Mouse (Mus musculus): ENCODE measurements at regions not wholly inside any gene's neighbourhood (a gene's known extent, or its start where the extent isn't known, plus 50 kb on each side); places are given as distances from the start of the nearest gene placed in this dataset.

DNA sequence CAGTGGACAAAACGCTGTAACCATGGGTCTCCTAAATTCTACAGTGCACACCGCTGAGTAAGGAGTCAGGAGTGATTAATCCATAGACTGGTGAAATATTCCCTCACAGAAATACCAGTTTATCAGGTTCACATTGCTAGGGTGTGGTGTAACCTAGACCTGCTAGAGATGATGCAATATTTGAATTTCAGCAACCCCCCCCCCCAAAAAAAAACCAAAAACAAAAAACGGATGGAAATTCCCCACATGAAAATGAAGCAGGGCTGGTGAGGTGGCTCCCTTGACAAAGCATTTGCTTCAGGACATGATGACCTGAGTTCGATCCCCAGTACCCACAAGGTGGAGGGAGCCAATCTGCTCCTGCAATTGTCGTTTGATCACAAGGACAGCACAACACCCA, 82.7 kb upstream of the Pik3cg start:
- Histone ChIP-seq H3K36me3 (ENCODE audit: control insufficient read depth, insufficient read depth) (no peaks in the 10 kb centered on the region), H3K9ac (ENCODE audit: low read depth, low read length) (no peak overlapping the region), H3K27ac (ENCODE audit: low read depth, low read length) (no peak overlapping the region), H3K4me1 (replicated peaks; ENCODE audit: control insufficient read depth, insufficient read depth, low read length) (no peaks in the 10 kb centered on the region), H3K9me3 (ENCODE audit: control insufficient read depth) (no peaks in the 10 kb centered on the region), H3K27me3 (replicated peaks; ENCODE audit: control insufficient read depth, insufficient read depth, low read length) (no peaks in the 10 kb centered on the region), H3K4me3 (ENCODE audit: low read depth, low read length) (no peak overlapping the region), H3K4me2 (replicated peaks; ENCODE audit: low read depth) (no peak overlapping the region)
- ATAC-seq, result no peak
- 61% methylated on average over 5 of the region's 5 CpGs for WGBS
- no peak for TF ChIP-seq CTCF (IDR thresholded peaks at IDR 0.05; ENCODE audit: low read depth)

DNA sequence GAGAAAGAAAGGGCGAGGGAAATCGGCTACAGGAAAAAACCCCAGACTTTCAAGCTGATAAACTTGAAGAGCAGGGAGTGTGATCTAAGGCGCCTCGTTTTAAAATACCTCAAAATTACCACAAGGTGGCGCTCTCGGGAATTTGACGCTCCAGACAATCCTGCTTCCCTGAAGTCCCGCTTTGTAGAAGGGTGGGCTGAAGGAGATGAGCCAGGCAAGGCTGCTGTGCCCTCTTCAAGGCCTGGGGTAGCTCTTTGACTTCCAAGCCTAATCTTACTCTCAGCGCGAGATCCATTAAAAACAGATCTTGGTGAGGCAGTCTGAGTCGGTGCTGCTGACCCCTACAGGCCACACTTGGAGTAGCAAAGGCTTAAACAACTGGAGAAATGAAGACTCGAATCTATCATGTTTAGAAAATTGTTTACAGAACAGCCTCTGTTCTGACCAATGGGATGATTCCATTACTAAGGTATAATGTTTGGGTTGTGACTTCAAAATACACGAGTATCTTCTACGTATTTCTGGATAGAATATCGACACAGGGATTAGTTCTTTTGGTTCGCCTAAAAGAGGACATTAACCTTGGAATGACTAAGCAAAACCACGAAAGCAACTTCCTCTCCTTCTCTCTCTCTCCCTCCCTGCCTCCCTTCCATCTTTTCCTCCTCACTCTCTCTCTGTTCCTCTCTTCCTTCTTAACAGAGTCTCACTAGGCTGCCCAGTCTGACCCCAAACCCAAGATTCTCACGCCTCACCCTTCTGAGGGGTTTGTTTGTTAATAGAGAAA, 83.7 kb upstream of the Pik3cg start:
- ATAC-seq, result peak; percentile 76
- Histone ChIP-seq H3K27ac (ENCODE audit: low read depth, low read length) (no peak overlapping the region; the same call in 1 of the 2 replicates), H3K4me3 (ENCODE audit: low read depth, low read length) (peak overlapping the region; percentile 36), H3K9me3 (ENCODE audit: control insufficient read depth) (no peaks in the 10 kb centered on the region), H3K9ac (ENCODE audit: low read depth, low read length) (0 out of 2 replicates have a peak overlapping the region, but pooled peaks have one; percentile 38), H3K36me3 (ENCODE audit: control insufficient read depth, insufficient read depth) (no peaks in the 10 kb centered on the region), H3K27me3 (replicated peaks; ENCODE audit: control insufficient read depth, insufficient read depth, low read length) (no peaks in the 10 kb centered on the region), H3K4me1 (replicated peaks; ENCODE audit: control insufficient read depth, insufficient read depth, low read length) (no peaks in the 10 kb centered on the region), H3K4me2 (replicated peaks; ENCODE audit: low read depth) (peak overlapping the region; percentile 71)
- WGBS, result 21% methylated on average over 18 of the region's 18 CpGs
- peak; percentile 92 for TF ChIP-seq CTCF (IDR thresholded peaks at IDR 0.05; ENCODE audit: low read depth)

- peak; percentile 40; the same call in 1 of the 2 replicates for ATAC-seq
- 65% methylated on average over 5 of the region's 5 CpGs for WGBS
Measured at GRCm38 (mm10) chr12:32292749-32293128, 84.3 kb upstream of the Pik3cg start.

DNA sequence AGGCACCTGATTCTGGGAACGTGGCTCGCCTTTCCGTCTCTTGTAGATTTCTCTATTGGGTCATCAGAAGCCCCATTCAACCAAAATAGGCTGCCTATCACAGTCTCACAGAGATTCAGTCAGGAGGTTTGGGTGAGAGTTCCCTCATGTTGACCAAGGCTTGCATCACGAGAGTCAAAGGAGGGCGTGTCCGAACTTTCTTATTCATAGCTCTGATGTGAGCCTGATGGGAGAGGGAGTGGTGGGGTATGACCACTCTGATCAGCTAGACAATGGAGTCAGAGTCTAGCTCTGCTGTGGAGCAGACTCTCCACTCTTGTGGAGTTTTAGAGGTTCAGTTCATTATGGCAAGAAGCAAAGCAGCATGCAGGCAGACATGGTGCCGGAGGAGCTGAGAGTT, 81.1 kb upstream of the Ccdc71l start:
- no peaks in the 10 kb centered on the region for H3K36me3 ChIP-seq (ENCODE audit: control insufficient read depth, insufficient read depth)
- no peaks in the 10 kb centered on the region for H3K4me1 ChIP-seq (replicated peaks; ENCODE audit: control insufficient read depth, insufficient read depth, low read length)
- WGBS, result 86% methylated on average over 7 of the region's 7 CpGs
- H3K9ac ChIP-seq (ENCODE audit: low read depth, low read length), result no peak overlapping the region
- no peak for ATAC-seq
- H3K4me2 ChIP-seq (replicated peaks; ENCODE audit: low read depth), result no peak overlapping the region
- H3K9me3 ChIP-seq (ENCODE audit: control insufficient read depth), result no peaks in the 10 kb centered on the region
- H3K27me3 ChIP-seq (replicated peaks; ENCODE audit: control insufficient read depth, insufficient read depth, low read length), result no peaks in the 10 kb centered on the region
- TF ChIP-seq CTCF (IDR thresholded peaks at IDR 0.05; ENCODE audit: low read depth), result no peak
- H3K27ac ChIP-seq (ENCODE audit: low read depth, low read length), result no peak overlapping the region
- H3K4me3 ChIP-seq (ENCODE audit: low read depth, low read length), result no peak overlapping the region

More at GRCm38 (mm10) chr12:32292749-32293128, 84.3 kb upstream of the Pik3cg start:
- no peaks in the 10 kb centered on the region for H3K9me3 ChIP-seq (ENCODE audit: control insufficient read depth)
- no peak overlapping the region; the same call in 1 of the 2 replicates for H3K27ac ChIP-seq (ENCODE audit: low read depth, low read length)
- no peaks in the 10 kb centered on the region for H3K27me3 ChIP-seq (replicated peaks; ENCODE audit: control insufficient read depth, insufficient read depth, low read length)
- peak overlapping the region; percentile 71 for H3K4me2 ChIP-seq (replicated peaks; ENCODE audit: low read depth)
- no peak overlapping the region for H3K9ac ChIP-seq (ENCODE audit: low read depth, low read length)
- no peak overlapping the region for H3K4me3 ChIP-seq (ENCODE audit: low read depth, low read length)
- TF ChIP-seq CTCF (IDR thresholded peaks at IDR 0.05; ENCODE audit: low read depth), result peak; percentile 53
- no peaks in the 10 kb centered on the region for H3K36me3 ChIP-seq (ENCODE audit: control insufficient read depth, insufficient read depth)
- H3K4me1 ChIP-seq (replicated peaks; ENCODE audit: control insufficient read depth, insufficient read depth, low read length), result no peaks in the 10 kb centered on the region

GRCm38 (mm10) chr12:32299714-32300113, 78.8 kb upstream of the Ccdc71l start:
- no peaks in the 10 kb centered on the region for H3K9me3 ChIP-seq (ENCODE audit: control insufficient read depth)
- no peak overlapping the region for H3K4me3 ChIP-seq (ENCODE audit: low read depth, low read length)
- H3K27me3 ChIP-seq (replicated peaks; ENCODE audit: control insufficient read depth, insufficient read depth, low read length), result no peaks in the 10 kb centered on the region
- WGBS, result 51% methylated on average over 2 of the region's 2 CpGs
- H3K4me2 ChIP-seq (replicated peaks; ENCODE audit: low read depth), result no peak overlapping the region
- H3K9ac ChIP-seq (ENCODE audit: low read depth, low read length), result no peak overlapping the region
- peak; percentile 78 for ATAC-seq
- peak; percentile 66 for TF ChIP-seq CTCF (IDR thresholded peaks at IDR 0.05; ENCODE audit: low read depth)
- no peaks in the 10 kb centered on the region for H3K4me1 ChIP-seq (replicated peaks; ENCODE audit: control insufficient read depth, insufficient read depth, low read length)
- no peak overlapping the region for H3K27ac ChIP-seq (ENCODE audit: low read depth, low read length)
- no peaks in the 10 kb centered on the region for H3K36me3 ChIP-seq (ENCODE audit: control insufficient read depth, insufficient read depth)

GRCm38 (mm10) chr12:32305736-32306135, 72.8 kb upstream of the Ccdc71l start:
- Histone ChIP-seq H3K9me3 (ENCODE audit: control insufficient read depth) (no peaks in the 10 kb centered on the region), H3K9ac (ENCODE audit: low read depth, low read length) (no peak overlapping the region), H3K36me3 (ENCODE audit: control insufficient read depth, insufficient read depth) (no peaks in the 10 kb centered on the region), H3K27me3 (replicated peaks; ENCODE audit: control insufficient read depth, insufficient read depth, low read length) (no peaks in the 10 kb centered on the region), H3K4me3 (ENCODE audit: low read depth, low read length) (no peak overlapping the region), H3K27ac (ENCODE audit: low read depth, low read length) (no peak overlapping the region), H3K4me1 (replicated peaks; ENCODE audit: control insufficient read depth, insufficient read depth, low read length) (no peaks in the 10 kb centered on the region), H3K4me2 (replicated peaks; ENCODE audit: low read depth) (no peak overlapping the region)
- WGBS, result 81% methylated on average over 5 of the region's 5 CpGs
- no peak for TF ChIP-seq CTCF (IDR thresholded peaks at IDR 0.05; ENCODE audit: low read depth)
- no peak for ATAC-seq

All from intestine, postnatal 0 days (tissue).